Mouse (Mus musculus): ENCODE data around the gene Cldn2.

Gene Cldn2

GRCm38 (mm10) chrX:139808085-139808484 is 7.5 kb downstream of the Cldn2 start:
- no peak for DNase-seq (ENCODE audit: low read depth)

GRCm38 (mm10) chrX:139808501-139808900 is 7.9 kb downstream of the Cldn2 start:
- DNase-seq (ENCODE audit: low read depth) = no peak

- DNase-seq (ENCODE audit: low read depth) = no peak
Measured at GRCm38 (mm10) chrX:139812636-139813298, 12.1 kb downstream of the Cldn2 start.

- DNase-seq (ENCODE audit: low read depth) = no peak
Measured at GRCm38 (mm10) chrX:139813299-139814002, 12.8 kb downstream of the Cldn2 start.

- no peak for DNase-seq (ENCODE audit: low read depth)
Measured at GRCm38 (mm10) chrX:139814018-139814635, 13.5 kb downstream of the Cldn2 start.

GRCm38 (mm10) chrX:139815201-139815600 is 14.6 kb downstream of the Cldn2 start:
- DNase-seq (ENCODE audit: low read depth) = no peak

GRCm38 (mm10) chrX:139825402-139825801 is 24.8 kb downstream of the Cldn2 start:
- no peak for DNase-seq (ENCODE audit: low read depth)

- DNase-seq (ENCODE audit: low read depth) = no peak
Measured at GRCm38 (mm10) chrX:139826926-139827325, 26.3 kb downstream of the Cldn2 start.

- no peak for DNase-seq (ENCODE audit: low read depth)
Measured at GRCm38 (mm10) chrX:139828363-139829092, 27.9 kb downstream of the Cldn2 start.

GRCm38 (mm10) chrX:139832464-139832863 is 31.8 kb downstream of the Cldn2 start:
- DNase-seq (ENCODE audit: low read depth) = peak; percentile 58

- no peak for DNase-seq (ENCODE audit: low read depth)
Measured at GRCm38 (mm10) chrX:139839057-139839456, 38.4 kb downstream of the Cldn2 start.

GRCm38 (mm10) chrX:139841091-139841490 is 40.5 kb downstream of the Cldn2 start:
- no peak for DNase-seq (ENCODE audit: low read depth)

- DNase-seq (ENCODE audit: low read depth) = no peak
Measured at GRCm38 (mm10) chrX:139854795-139855194, 54.2 kb downstream of the Cldn2 start.

GRCm38 (mm10) chrX:139859402-139859801 is 58.8 kb downstream of the Cldn2 start:
- no peak for DNase-seq (ENCODE audit: low read depth)
